Mouse (Mus musculus): ENCODE measurements around the gene Foxp1.

The Foxp1 gene

DNA sequence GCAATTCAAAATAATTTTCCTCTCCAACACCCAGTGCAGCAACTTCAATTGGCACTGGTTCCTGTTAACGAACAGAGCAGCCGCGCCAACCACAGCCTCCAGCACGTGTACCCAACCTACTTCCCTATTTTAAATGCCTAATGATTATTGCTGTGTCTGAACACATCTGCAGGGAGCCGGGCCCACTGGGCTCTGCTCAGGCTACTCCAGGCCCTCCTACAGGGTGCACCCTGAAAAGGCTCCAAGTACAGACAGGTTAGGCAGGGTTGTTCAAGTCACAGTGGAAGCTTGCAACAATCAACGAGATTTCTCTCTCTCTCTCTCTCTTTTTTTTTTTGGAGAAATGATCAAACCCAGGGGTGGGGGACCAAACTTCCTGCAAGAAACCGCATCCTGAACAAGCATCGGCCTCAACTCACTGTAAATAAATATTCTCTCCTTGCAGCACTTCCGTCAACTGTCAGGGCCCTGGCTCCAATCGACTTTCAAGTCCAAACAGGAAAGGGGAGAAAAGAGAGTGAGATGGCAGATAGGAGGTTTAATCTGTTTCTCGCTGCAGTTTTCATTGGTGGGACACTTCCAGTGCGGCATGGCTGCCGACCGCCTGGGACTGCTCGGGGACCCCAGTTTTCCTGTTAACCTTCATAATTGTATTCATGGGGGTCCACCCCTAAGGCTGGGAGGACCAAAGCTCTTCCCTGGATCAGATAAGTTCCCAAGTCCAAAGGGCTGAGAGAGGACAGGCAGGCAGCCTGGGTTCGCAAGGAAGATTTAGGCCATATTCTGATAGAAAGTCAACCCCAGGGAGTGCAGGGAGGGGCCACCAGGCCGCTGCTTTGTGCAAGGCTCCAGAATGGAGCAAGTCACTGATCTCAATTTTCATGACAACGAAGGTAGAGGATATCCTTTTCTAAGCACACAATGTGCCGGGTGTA is 133.5 kb downstream of the Foxp1 start:
- no peak for DNase-seq (ENCODE audit: extremely low spot score)

DNA sequence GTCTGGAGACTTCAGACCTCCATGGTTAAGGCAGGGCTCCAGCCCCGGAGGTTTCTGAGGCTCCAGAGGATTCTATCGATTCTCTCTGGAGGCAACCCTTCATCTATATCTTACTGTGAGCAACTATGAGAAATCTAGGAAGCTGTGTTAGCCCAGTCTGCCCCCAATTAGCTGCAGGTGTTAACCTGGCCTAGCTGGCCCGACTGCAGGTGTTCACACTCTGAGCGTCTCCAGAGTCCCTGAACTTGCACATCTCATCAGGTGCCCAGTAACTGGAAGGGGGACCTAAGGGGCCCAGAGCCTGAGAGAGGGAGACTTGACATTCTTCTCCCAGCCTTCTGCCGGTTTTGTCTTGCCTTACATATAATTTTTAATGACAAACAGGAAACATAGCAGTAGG is 134.5 kb downstream of the Foxp1 start:
- DNase-seq (ENCODE audit: extremely low spot score) = no peak

DNA sequence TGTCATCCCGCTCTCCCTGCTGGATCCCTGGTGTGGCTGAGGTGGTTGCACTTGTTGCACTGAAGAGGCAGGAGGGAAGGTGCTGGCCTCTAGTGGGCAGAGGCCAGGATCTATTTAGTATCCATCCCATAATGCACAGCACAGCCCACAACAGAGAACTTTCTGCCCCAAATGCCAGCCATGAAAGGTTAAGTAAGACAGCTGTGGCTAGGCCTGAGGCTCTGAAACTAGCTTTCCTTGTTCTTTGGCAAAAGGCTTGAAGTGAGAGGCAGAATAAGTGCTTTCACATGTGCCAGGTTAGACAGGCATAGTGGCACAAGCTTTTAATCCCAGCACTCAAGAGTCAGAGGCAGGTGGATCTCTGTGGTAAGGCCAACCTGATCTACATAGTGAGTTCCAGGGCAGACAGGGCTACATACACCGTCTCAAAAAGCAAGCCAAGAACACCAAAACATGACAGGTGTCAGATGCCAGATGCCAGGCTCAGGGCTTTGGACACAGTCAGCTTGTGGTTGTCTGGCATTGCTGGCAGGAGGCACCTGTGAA is 137.4 kb downstream of the Foxp1 start:
- no peak for DNase-seq (ENCODE audit: extremely low spot score)

DNA sequence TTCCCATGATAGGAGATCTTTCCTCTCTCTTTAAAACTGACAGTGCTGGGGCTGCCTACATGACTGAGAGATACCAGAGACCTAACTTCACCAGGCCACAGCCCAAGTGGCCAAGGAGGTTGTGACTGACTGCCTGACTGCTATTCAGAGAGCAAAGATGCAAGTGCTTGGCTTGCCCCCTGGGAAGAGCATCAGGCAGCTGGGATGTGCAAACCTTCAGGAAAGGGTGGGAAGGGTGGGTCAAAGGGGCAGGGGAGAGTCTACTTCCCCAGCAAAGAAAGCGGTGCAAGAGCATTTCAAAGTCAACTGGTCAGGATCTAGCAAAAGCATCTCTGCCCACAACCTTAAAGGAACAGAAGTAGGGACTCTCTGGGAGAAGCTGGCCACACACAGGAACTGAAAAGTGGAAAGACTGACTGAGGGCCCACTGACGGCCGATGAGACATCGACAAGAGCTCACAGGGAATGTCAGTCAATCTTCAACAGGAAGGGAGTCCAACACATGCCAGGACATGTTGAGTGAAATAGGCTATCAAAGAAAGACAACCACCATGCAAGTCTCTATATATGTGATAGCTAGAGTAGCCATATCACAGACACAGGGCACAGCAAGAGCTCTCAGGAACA is 138.6 kb downstream of the Foxp1 start:
- no peak for DNase-seq (ENCODE audit: extremely low spot score)

DNA sequence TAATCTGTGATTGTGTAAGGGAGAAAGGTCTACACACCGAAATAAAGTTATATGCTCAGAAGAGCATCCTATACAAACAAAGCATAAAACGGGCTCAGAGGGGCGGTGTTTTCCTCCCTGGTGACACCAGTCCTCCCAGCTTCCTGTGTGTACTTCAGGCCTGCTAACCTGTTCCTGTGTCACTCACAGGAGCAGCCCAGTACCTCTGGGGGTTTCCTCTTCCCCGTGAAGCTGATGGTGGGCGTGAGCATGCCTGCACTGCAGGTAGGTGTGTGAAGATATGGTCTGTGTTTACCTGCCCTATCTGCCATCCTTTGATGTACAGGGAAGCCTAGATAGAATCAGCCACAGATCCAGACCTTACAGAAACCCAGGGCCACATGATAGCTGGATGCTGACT is 142.4 kb downstream of the Foxp1 start:
- no peak for DNase-seq (ENCODE audit: extremely low spot score)

DNA sequence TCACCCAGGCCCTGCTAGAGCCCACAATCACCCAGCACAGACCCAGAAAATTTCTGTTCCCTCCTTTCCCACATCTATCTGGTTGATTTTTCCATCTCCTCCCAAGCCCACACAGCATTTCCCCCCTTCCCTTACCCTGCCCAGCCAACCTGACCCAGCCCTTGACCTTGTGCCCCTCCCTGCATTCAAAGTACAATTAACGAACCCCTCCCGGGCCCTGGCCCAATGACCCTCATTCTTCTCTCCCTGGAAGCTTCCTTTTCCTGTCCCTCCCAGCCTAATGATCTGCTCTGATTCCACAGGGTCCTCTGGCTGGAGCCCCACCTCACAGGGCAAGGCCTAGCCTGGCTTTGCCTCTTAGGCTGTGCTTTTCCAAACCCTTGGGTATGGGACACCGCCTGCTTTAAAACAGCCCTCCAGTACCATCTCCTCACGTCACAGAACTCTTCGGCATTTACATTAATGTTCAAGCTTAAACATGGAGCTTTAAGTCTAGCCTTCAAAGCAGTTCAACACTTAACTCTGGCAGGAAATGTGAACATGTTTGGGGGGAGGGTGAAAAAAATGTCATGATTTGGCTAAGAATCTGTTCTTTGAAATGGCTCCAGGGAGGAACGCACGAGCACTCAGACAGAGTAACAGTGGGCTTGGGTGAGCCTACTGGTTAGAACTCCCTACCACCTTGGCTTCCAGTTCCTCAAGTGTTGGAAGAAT is 143.4 kb downstream of the Foxp1 start:
- peak; percentile 44 for DNase-seq (ENCODE audit: extremely low spot score)

DNA sequence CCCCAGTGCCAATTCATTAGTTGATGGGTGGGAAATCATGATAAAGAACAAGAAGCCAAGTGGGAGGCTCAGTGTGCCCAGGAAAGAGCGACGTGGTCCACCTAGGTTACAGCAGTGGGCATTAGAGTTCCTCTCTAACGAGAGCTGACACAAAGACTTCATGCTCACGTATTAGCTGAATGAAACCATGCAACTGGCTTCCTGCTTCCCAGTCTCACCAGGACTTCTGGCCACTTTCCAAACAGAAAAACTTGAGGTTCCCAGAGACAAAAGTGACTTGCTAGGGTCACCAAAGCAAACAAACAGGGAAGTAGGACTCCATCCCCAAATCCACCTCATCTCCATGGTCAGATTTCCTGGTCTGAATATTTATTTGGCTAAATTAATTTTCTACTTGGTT is 144.8 kb downstream of the Foxp1 start:
- no peak for DNase-seq (ENCODE audit: extremely low spot score)

DNA sequence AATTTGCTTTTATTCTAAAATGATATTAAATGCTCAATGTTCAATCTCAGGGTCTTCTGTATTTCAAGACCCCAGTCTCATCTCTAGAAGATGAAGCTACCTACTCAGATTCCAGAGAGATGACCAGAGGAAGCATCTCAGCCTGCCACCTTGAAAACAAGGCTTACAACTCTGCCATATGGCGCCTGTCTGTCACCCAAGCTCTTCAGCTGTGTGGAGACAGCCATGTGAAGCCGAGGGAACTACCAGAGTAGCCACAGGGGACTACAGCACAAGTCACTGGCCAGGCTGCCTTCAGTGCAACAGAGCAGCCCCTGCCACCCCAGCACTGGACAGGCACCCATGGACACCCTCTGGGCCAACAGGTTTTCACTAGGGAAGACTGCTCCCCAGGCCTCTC is 145.4 kb downstream of the Foxp1 start:
- no peak for DNase-seq (ENCODE audit: extremely low spot score)

DNA sequence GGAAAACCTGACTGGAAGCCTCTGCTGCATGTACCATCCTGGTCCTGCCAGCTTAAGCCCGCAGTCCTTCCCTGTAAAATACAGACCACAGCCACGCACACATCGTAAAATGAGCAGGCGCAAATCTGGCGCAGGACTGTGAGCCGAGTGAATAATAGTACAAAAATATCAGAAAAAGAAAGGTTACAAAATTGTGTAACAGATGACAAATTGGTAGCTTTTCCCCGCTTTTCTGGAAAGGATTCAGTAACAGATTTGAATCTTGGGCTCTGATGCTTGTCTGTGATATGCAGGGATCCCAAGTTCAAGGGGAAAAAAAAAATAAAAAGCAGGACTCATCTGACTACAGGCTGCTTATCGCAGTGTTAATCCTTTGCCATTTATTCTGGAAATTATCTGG is 145.8 kb downstream of the Foxp1 start:
- no peak for DNase-seq (ENCODE audit: extremely low spot score)

DNA sequence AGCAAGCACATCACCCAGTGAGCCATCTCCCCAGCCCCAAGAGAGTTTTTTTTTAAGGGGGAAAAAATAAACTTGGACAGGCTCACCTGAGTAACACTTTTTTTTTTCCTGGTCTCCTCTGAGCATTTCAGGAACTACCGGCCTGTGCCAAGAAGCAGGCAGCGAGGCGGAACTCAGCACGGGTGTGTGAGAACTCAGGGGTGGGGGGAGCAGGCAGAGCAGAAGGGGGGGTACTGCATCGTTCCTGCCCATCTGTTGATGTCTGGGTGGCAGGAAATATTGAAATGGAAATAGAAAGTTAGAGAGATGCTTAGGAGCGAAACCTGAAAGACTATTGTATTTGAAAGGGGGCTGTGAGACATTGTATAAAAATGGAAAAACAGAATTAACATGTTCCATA is 146.7 kb downstream of the Foxp1 start:
- no peak for DNase-seq (ENCODE audit: extremely low spot score)

DNA sequence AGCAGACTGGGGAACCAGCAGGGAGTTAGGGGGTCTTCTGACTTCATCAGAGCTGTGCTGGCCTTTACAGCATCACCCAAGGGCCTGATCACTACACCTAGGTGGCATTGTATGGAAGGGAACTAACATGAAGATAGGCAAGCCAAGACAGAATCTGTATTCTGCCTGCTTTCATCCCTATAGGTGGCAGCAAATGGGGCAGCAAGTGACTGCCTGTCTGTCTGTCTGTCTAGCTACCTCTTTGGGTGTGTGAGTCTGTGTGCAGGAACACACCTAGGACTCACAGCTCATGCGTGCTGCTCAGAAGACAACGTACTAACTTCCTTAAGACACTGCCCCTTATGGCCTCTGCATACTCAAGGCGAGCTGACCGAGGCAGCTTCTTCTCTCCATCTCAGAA is 147.1 kb downstream of the Foxp1 start:
- no peak for DNase-seq (ENCODE audit: extremely low spot score)

DNA sequence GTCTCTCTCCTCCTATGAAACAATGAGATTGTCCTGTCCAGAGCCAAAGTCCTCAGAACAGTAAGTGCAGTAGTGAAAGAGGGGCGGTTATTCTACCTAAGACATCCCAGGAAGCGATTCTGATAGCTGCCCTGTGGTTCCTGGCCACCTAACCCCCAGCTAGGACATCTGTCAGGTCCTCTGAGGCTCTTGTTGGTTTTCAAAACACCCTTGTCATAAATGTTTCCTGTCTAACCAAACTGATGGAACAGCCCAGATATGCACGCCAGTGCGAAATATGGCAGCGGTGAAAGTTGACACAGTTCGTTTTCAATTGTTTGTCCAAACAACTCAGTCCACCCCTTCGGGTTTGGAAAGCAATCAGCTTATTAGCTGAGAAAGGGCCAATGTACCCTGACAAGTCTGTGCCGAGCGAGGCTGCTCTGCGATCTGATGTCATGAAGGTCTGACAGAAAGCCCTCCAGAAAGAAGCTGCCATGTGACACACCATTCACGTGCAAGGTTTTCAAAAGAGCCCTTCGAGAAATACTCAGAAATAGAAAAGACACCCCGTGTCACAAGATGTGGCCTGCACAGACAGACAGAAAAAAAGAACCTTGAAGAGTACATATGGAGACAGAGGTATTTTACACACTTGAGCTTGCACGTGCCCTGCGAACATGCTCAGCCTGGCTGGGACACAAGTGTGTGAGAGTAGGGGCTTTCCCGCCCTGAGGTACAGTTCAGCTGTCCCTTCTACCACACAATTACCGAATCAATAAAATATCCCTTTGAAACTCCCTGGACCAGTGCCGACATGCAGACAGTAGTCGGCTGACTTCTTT is 147.9 kb downstream of the Foxp1 start:
- no peak for DNase-seq (ENCODE audit: extremely low spot score)

DNA sequence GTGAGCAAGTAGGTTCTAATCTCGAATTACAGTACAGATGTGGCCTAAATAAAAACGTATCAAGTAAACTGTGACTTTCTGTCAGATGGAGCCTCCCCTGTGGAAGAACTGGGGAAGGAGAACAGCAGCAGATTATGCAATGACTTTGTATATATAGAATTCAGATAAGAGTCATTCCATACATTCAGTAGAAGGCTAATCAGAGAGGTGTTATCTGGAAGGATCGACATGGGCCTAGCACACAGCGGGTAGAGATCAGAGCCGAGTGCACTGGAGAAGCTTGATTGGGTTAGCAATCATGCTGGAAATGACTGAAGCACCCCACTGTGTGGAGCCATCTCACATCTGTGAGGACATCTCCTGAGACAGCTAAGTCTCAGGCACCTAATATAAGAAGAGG is 150.1 kb downstream of the Foxp1 start:
- DNase-seq (ENCODE audit: extremely low spot score) = no peak

DNA sequence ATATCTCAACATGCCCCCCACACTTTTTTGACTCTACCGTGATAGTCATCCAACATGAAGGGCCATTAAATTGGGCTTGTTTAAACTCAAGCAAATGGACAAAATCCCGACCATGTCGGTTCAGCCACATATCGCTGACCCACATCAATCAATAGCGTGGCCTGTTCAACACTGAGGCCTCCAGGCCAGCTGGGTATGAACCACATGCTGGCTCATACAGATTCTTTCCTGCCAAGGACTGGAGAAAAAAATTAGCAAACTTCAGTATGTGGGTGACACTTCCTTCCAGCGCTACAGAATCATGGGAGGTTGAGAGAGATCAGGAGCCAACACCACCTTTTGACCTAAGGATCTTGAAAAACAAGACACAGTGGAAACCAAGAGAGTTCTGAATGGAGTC is 150.5 kb downstream of the Foxp1 start:
- DNase-seq (ENCODE audit: extremely low spot score) = no peak

DNA sequence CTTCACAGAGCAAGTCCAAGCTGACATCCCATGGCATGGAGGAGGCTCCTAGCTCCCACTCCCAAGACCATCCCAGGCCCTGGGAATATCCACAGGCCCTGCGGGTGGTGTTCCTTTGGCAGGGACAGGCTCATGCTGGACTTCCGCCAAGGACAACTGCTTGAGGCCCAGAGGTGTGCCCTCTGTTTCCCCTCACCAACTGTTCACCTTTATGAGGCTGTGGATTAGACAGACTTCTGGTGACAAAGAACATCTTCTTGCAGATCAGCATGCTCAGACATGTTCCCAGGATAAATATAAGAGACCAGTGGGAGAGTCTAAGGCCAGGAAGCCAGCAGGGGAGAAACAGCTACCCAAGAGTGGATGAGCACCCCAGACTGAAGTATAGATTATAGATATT is 152.6 kb downstream of the Foxp1 start:
- DNase-seq (ENCODE audit: extremely low spot score) = no peak

DNA sequence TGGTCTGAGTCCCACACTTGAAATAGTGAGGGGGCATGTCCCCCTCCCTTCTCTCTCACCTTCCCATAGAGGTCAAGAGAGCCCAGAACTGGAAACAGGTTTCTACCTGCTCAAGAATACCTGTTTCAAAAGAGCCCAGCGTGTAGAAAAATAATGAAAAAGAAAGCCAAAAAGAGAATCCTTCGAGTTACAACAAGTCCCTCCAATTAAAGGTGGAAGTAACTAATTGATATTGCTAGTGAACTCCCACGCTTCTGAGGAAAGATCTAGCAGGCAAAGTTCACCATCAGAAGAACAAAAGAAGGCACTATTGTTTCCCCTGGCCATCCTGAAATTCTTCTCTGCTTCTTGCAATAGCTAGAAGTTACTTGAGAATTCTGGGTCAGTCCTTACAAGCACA is 153.4 kb downstream of the Foxp1 start:
- DNase-seq (ENCODE audit: extremely low spot score) = no peak

DNA sequence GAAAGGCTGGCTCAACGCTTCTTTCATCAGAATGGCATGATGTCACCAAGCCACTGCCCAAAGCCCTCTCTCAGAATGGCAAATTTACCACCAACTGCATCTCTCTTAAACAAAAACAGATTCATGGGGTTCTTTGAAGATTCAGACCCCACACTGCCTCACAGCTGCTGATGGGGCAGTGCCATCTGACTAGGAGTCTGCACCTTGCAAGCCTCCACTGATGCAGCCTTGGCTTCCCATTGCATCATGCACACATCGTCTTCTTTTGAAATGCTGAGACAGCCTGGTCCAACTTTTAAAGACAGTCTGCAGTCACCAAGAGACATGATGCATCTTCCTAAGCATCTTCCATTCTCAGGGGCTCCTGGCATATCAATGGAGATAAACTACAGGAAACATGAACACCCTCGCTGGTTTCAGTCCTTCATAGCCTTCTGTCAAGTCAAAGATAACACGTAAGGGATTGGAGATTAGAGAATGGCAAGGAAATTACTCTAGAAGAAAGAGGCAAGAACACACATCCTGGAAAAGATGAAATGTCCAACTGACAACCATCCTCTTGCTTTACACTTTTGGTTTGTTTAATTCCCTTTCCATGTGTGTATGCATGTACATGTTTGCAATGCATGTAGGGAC is 154.3 kb downstream of the Foxp1 start:
- no peak for DNase-seq (ENCODE audit: extremely low spot score)

DNA sequence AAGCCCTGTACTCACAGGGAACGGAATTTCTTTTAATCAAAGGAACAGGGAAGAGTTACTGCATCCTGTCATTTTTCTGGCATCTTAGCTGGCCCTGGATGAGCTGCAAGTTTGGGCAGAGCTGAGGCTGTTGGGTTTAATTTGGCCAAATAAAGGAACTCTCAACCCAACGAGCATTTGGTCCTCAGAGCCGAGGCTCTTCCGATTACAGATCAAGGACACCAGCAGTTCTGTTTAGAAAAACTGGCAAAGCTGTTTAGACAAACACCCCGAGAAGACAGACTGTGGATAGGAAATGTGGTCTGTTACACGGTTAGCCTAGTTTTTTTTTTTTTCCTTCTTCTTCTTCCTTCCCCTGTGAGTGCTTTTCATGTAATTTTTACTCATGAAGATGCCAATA is 158.0 kb downstream of the Foxp1 start:
- DNase-seq (ENCODE audit: extremely low spot score) = no peak

DNA sequence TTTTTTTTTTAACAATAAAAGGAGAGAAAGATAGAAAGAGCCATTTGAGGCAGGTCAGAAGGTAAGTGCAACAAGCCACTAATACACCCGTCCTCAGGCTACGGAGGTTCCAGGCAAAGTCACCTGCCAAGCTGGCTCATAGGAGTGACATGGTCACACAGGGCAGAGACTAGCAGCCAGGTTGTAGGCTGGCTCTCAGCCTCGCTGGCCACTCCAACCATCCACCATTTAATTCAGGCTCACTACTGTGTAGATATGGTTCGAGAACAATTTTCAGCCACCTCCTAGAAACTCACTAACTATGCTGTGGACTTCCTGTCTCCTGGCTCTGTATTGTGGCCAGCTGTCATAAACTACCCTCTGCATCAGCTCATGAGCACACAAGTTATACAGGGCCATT is 161.9 kb downstream of the Foxp1 start:
- no peak for DNase-seq (ENCODE audit: extremely low spot score)

DNA sequence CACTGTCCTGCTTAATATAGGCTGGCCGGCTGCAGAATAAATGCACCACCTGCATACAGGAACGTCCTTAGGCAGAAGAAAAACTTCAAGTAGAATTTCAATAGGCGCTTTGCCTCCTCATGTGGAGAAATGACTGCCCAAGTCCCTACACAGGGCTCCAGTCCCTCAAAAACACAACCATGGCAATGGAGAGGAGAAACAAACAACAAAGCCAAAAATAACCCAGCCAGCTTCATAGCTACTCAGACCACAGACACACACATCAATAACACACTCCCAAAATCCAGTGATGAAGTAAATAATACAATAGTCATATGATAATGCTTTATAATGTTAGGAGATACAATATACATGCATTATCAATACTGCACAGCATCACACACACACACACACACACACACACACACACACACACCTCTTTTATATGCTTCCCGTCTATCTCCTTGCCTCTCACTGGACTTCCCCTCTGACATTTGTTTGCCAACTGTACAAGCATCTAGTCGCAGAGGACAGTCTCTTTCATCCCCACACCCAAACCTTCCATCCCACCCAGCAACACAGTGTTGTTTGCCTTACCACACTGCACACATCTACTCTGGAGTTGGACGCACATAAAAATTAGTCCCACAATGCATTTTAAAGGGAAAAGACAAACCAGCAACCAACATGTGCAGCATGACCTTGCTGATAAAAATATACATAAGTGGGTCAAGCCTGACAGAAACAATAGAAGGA is 162.6 kb downstream of the Foxp1 start:
- DNase-seq (ENCODE audit: extremely low spot score) = no peak

Data from embryo, embryonic 9.5 days (tissue).